Mouse (Mus musculus) CH12.LX (cell line): Measurements from ENCODE around the gene Lamtor4. TPM values are rescaled to one million over a fixed set of nuclear protein-coding genes. Genes with fewer than 3 reads are reported as not detected.

Experiments used
- DNase-seq: peaks from one replicate; pipeline ENCODE4 v3.0.0-alpha.2; 2013; ENCODE audit errors: extremely low read depth
- H3K27ac ChIP-seq: 2 replicates; pipeline ENCODE4 v1.5.1; 2012; ENCODE audit warnings: low read depth, mild to moderate bottlenecking, control low read depth, moderate library complexity; ENCODE audit not compliant: insufficient read depth
- H3K27me3 ChIP-seq: replicated peaks from 2 replicates; pipeline ENCODE3; 2012; ENCODE audit warnings: inconsistent platforms
- H3K36me3 ChIP-seq, 2 experiments: replicated peaks in 1 of 2; 2 replicates each; pipeline versions ENCODE3 to v1.6.1; 2012; ENCODE audit warnings: inconsistent platforms in 1 of 2, low read length in 1 of 2, mild to moderate bottlenecking in 1 of 2, mixed read lengths in 1 of 2, moderate library complexity in 1 of 2; ENCODE audit not compliant: control insufficient read depth in 1 of 2, insufficient read depth in 1 of 2
- H3K4me1 ChIP-seq, 2 experiments: 2 replicates each; pipeline ENCODE4 v1.6.1; 2012; ENCODE audit warnings: inconsistent platforms in 1 of 2, moderate library complexity in 1 of 2; ENCODE audit not compliant: insufficient read depth in 2 of 2, control insufficient read depth in 1 of 2
- H3K4me2 ChIP-seq: 2 replicates; pipeline ENCODE4 v1.6.1; 2012; ENCODE audit warnings: low read depth, mild to moderate bottlenecking, control low read depth; ENCODE audit not compliant: poor library complexity, insufficient read depth, severe bottlenecking
- H3K4me3 ChIP-seq, 3 experiments: fragments of 150-350 bp in 1 of 3; sonication (generic) in 1 of 3; replicated peaks in 1 of 3; 2 replicates each; pipeline versions ENCODE3 to v1.5.1; 2011 to 2012; ENCODE audit warnings: low read depth in 2 of 3, low read length in 2 of 3, mild to moderate bottlenecking in 2 of 3, moderate library complexity in 2 of 3, control low read depth in 1 of 3, improper control_type of control experiment in 1 of 3, inconsistent platforms in 1 of 3, mixed read lengths in 1 of 3; ENCODE audit not compliant: poor library complexity in 1 of 3
- H3K79me2 ChIP-seq: replicated peaks from 2 replicates; pipeline ENCODE4 v1.6.1; 2012; ENCODE audit warnings: mild to moderate bottlenecking, moderate library complexity; ENCODE audit not compliant: control insufficient read depth, poor library complexity, insufficient read depth, severe bottlenecking; ENCODE audit errors: extremely low read depth
- H3K9ac ChIP-seq: 2 replicates; pipeline ENCODE4 v1.6.1; 2012; ENCODE audit warnings: low read depth, mild to moderate bottlenecking, control low read depth, moderate library complexity; ENCODE audit not compliant: insufficient read depth
- H3K9me3 ChIP-seq: replicated peaks from 2 replicates; pipeline ENCODE3; 2012; ENCODE audit warnings: low read length, inconsistent platforms, mixed read lengths
- CHD1 ChIP-seq: IDR thresholded peaks from 2 replicates; pipeline ENCODE4 v1.6.1; 2012; ENCODE audit warnings: low read depth, low read length, improper control_type of control experiment, inconsistent platforms
- E2F4 ChIP-seq: IDR thresholded peaks from 2 replicates; pipeline ENCODE4 v1.6.1; 2011; ENCODE audit warnings: low read depth, low read length, improper control_type of control experiment; ENCODE audit not compliant: insufficient replicate concordance
- ELF1 ChIP-seq: IDR thresholded peaks from 2 replicates; pipeline ENCODE4 v1.6.1; 2014; ENCODE audit warnings: low read depth, mild to moderate bottlenecking, inconsistent platforms, low read length, improper control_type of control experiment
- EP300 ChIP-seq: IDR thresholded peaks from 2 replicates; pipeline ENCODE4 v1.6.1; 2011; ENCODE audit warnings: low read length, improper control_type of control experiment
- ETS1 ChIP-seq: conservative IDR thresholded peaks from 2 replicates; pipeline ENCODE4 v1.6.1; 2012; ENCODE audit warnings: low read depth, mild to moderate bottlenecking, inconsistent platforms, low read length, improper control_type of control experiment, moderate library complexity
- GABPA ChIP-seq: IDR thresholded peaks from 2 replicates; pipeline ENCODE4 v1.6.1; 2012; ENCODE audit warnings: low read depth, low read length, improper control_type of control experiment, inconsistent platforms; ENCODE audit not compliant: insufficient replicate concordance
- HCFC1 ChIP-seq: IDR thresholded peaks from 2 replicates; pipeline ENCODE4 v1.6.1; 2012; ENCODE audit warnings: low read depth, mild to moderate bottlenecking, inconsistent platforms, low read length, improper control_type of control experiment
- IRF4 ChIP-seq: IDR thresholded peaks from 2 replicates; pipeline ENCODE4 v1.6.1; 2014; ENCODE audit warnings: low read depth, mild to moderate bottlenecking, inconsistent platforms, low read length, improper control_type of control experiment
- JUN ChIP-seq: IDR thresholded peaks from 2 replicates; pipeline ENCODE4 v1.6.1; 2011; ENCODE audit warnings: low read depth, mild to moderate bottlenecking, low read length, improper control_type of control experiment, moderate library complexity; ENCODE audit not compliant: insufficient read depth
- JUND ChIP-seq: conservative IDR thresholded peaks from 2 replicates; pipeline ENCODE4 v1.6.1; 2011; ENCODE audit warnings: low read depth, low read length, improper control_type of control experiment
- KAT2A ChIP-seq: IDR thresholded peaks from 2 replicates; pipeline ENCODE4 v1.6.1; 2012; ENCODE audit warnings: low read length, improper control_type of control experiment, inconsistent platforms; ENCODE audit not compliant: insufficient replicate concordance
- MAFK ChIP-seq: IDR thresholded peaks from 2 replicates; pipeline ENCODE4 v1.6.1; 2011; ENCODE audit warnings: low read length, improper control_type of control experiment; ENCODE audit not compliant: insufficient replicate concordance
- MAX ChIP-seq: IDR thresholded peaks from 2 replicates; pipeline ENCODE4 v1.6.1; 2011; ENCODE audit warnings: low read length, improper control_type of control experiment
- MYC ChIP-seq: IDR thresholded peaks from 2 replicates; pipeline ENCODE4 v1.6.1; 2011; ENCODE audit warnings: low read depth, mild to moderate bottlenecking, improper control_type of control experiment, low read length
- NELFE ChIP-seq: IDR thresholded peaks from 2 replicates; pipeline ENCODE4 v1.6.1; 2011; ENCODE audit warnings: low read depth, low read length, improper control_type of control experiment
- NRF1 ChIP-seq: IDR thresholded peaks from 2 replicates; pipeline ENCODE4 v1.6.1; 2014; ENCODE audit warnings: low read depth, mild to moderate bottlenecking, inconsistent platforms, low read length, improper control_type of control experiment, moderate library complexity
- POLR2AphosphoS2 ChIP-seq: IDR thresholded peaks from 2 replicates; pipeline ENCODE4 v1.6.1; 2011; ENCODE audit warnings: low read depth, low read length, improper control_type of control experiment
- RAD21 ChIP-seq: IDR thresholded peaks from 2 replicates; pipeline ENCODE4 v1.6.1; 2011; ENCODE audit warnings: low read depth, mild to moderate bottlenecking, low read length, improper control_type of control experiment, moderate library complexity
- SIN3A ChIP-seq: IDR thresholded peaks from 2 replicates; pipeline ENCODE4 v1.6.1; 2012; ENCODE audit warnings: low read length, improper control_type of control experiment, inconsistent platforms
- SMC3 ChIP-seq: IDR thresholded peaks from 2 replicates; pipeline ENCODE4 v1.6.1; 2011; ENCODE audit warnings: low read depth, low read length, improper control_type of control experiment
- TBP ChIP-seq: conservative IDR thresholded peaks from 2 replicates; pipeline ENCODE4 v1.6.1; 2011; ENCODE audit warnings: low read depth, low read length, improper control_type of control experiment
- TCF12 ChIP-seq: IDR thresholded peaks from 2 replicates; pipeline ENCODE4 v1.6.1; 2014; ENCODE audit warnings: low read depth, mild to moderate bottlenecking, inconsistent platforms, low read length, improper control_type of control experiment
- ZKSCAN1 ChIP-seq: IDR thresholded peaks from 2 replicates; pipeline ENCODE4 v1.6.1; 2012; ENCODE audit warnings: low read depth, inconsistent platforms, low read length, improper control_type of control experiment, borderline replicate concordance
- ZMIZ1 ChIP-seq: IDR thresholded peaks from 2 replicates; pipeline ENCODE4 v1.6.1; 2012; ENCODE audit warnings: low read depth, mild to moderate bottlenecking, inconsistent platforms, low read length, improper control_type of control experiment
- ZNF384 ChIP-seq: IDR thresholded peaks from 2 replicates; pipeline ENCODE4 v1.6.1; 2012; ENCODE audit warnings: low read depth, low read length, improper control_type of control experiment, inconsistent platforms
- dilution Hi-C: fragments of 300-500 bp; cut with MboI; formaldehyde crosslinking; loops from 2 replicates; pipeline ENCODE4 v1.14.3; 2020; ENCODE audit warnings: low sequenced_read_pairs; ENCODE audit not compliant: extremely low pct_unique_long_range_greater_than_20kb, extremely low pct_ligation_motif_present
- in situ Hi-C: fragments of 300-500 bp; cut with MboI; formaldehyde crosslinking; loops from 3 replicates; pipeline ENCODE4 v1.14.3; 2019; ENCODE audit warnings: low sequenced_read_pairs, low pct_ligation_motif_present, low pct_unique_long_range_greater_than_20kb, mixed read lengths
- polyA plus RNA-seq: library from polyadenylated mRNA; unstranded; fragments of >175 nt; gene quantifications from 2 replicates; pipeline ENCODE4 v1.2.1, GENCODE M21; 2012; ENCODE audit warnings: low read depth; ENCODE audit not compliant: insufficient read length
- total RNA-seq, 2 experiments: library from RNA; depleted of rRNA; stranded (reverse); fragments of 300-350 nt in 1 of 2; fragments of >200 nt in 1 of 2; gene quantifications; 2 replicates each; pipeline ENCODE4 v1.2.3; 2012 to 2014

The Lamtor4 gene
- total and polyA plus RNA-seq, 3 experiments = 24.5 to 44.0 (median 40.1) TPM

- Histone ChIP-seq H3K36me3 (no peaks in the 10 kb centered on the region), H3K27ac (no peak overlapping the region), H3K4me1 (no peaks in the 10 kb centered on the region), H3K9me3 (no peaks in the 10 kb centered on the region), H3K27me3 (peaks cover 2% of the 10 kb centered on the region), H3K4me2 (no peak overlapping the region)
- dilution Hi-C loops = no loop called here
- no peak for TF ChIP-seq ZNF384
- no peak for TF ChIP-seq MAFK
- no peak for TF ChIP-seq EP300
- no peak for TF ChIP-seq ZKSCAN1
- no peak for TF ChIP-seq JUND
- no peak for TF ChIP-seq NELFE
- TF ChIP-seq KAT2A = no peak
- TF ChIP-seq TCF12 = no peak
- no peak for TF ChIP-seq CHD1
- TF ChIP-seq SMC3 = no peak
- TF ChIP-seq ELF1 = no peak
- no peak for TF ChIP-seq ZMIZ1
- TF ChIP-seq, all 38 proteins: peak for 0
- Histone ChIP-seq H3K9ac (no peak overlapping the region), H3K79me2 (no peaks in the 10 kb centered on the region), H3K4me3 (no peak overlapping the region)
- no peak for DNase-seq
- in situ Hi-C loops = loop anchor here (25.0 kb wide), 1 partner anchor 428 kb away; no protein-coding TSS in a partner anchor
These were observed 21.1 kb upstream of the Lamtor4 start for GRCm38 (mm10) chr5:138234224-138234623.

GRCm38 (mm10) chr5:138241511-138241910 is 13.8 kb upstream of the Lamtor4 start:
- TF ChIP-seq MAFK (no peak), ZMIZ1 (no peak), RAD21 (no peak)
- peaks cover 0 to 4% of the 10 kb centered on the region in 2 experiments; a peak in 1 of 4 replicates for H3K4me1 ChIP-seq
- H3K79me2 ChIP-seq = no peaks in the 10 kb centered on the region
- no peaks in the 10 kb centered on the region for H3K9me3 ChIP-seq
- no peaks in the 10 kb centered on the region for H3K36me3 ChIP-seq
- H3K27ac ChIP-seq = no peak overlapping the region
- no peak for DNase-seq
- no peak overlapping the region for H3K4me2 ChIP-seq
- no peak overlapping the region for H3K4me3 ChIP-seq
- no peak overlapping the region for H3K9ac ChIP-seq
- in situ Hi-C loops (loop anchor here (25.0 kb wide), 1 partner anchor 421 kb away; no protein-coding TSS in a partner anchor), dilution Hi-C loops (no loop called here)
- peaks cover 3% of the 10 kb centered on the region for H3K27me3 ChIP-seq

DNA sequence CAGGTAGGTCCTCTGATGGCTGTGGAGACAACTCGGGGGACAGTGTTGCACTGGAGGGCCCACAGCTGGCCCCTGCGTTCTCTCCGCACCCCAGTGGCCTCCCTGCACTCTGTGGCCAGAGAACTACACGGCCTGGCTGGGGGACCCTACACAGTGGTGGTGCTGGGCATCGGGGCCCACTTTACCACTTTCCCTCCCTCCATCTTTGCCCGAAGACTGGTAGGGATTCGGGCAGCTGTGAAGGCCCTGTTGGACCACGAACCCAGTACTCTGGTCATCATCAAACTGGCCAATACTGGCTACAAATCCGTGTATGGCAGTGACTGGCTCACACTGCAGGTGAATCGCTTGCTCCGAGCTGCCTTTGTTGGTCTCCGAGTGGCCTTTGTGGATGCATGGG is 4.1 kb upstream of the Lamtor4 start:
- dilution Hi-C loops (no loop called here), in situ Hi-C loops (no loop called here)
- H3K4me3 ChIP-seq = no peak overlapping the region
- peaks cover 1 to 9% of the 10 kb centered on the region in 2 experiments; a peak in 3 of 4 replicates for H3K4me1 ChIP-seq
- H3K27ac ChIP-seq = no peak overlapping the region
- no peaks in the 10 kb centered on the region for H3K79me2 ChIP-seq
- H3K36me3 ChIP-seq = no peaks in the 10 kb centered on the region
- H3K4me2 ChIP-seq = no peak overlapping the region
- no peak overlapping the region for H3K9ac ChIP-seq
- H3K9me3 ChIP-seq = peaks cover 2% of the 10 kb centered on the region
- H3K27me3 ChIP-seq = no peaks in the 10 kb centered on the region
- no peak for DNase-seq
- no peak for TF ChIP-seq ZKSCAN1
- no peak for TF ChIP-seq ETS1
- no peak for TF ChIP-seq CHD1
- no peak for TF ChIP-seq POLR2AphosphoS2
- no peak for TF ChIP-seq HCFC1
- TF ChIP-seq GABPA = no peak
- no peak for TF ChIP-seq MYC
- no peak for TF ChIP-seq MAFK
- TF ChIP-seq TCF12 = no peak
- TF ChIP-seq TBP = no peak
- TF ChIP-seq NRF1 = no peak
- no peak for TF ChIP-seq SIN3A
- no peak for TF ChIP-seq EP300
- TF ChIP-seq MAX = no peak
- TF ChIP-seq NELFE = no peak
- TF ChIP-seq RAD21 = no peak
- TF ChIP-seq JUN = no peak
- TF ChIP-seq E2F4 = no peak
- TF ChIP-seq IRF4 = no peak
